ENCODE assay signal across 8 mouse cellular contexts in the genomic region with DNA sequence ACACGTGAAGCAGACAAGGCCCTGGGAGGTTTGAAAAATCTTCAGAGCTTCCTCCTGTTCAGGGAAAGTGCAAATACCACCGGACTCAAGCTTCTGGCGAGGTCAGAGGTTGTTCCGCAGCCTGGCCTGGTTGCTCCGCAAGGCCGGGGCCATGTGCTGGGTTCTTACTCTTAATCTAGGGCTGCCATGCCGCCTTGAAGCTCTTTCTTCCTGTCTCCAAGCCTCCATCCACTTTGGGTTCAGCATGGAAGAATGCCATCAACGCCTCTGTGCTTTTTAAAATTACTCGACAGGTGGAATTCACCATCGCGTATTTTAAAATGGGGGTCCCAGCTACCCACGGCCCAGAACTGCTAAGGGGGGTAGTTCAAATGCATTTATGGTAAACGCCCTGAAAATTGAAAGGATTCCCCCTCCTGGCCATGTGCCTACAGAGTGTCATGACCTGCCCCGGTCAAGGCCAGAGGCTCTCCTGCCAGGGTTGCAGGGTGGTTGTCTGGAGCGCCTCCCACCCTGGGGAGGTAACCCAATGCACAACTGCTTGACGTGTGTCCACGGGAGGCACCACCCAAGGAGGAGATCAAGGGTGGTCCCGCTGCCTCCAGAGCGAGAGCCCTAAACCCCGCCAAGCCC. TPM values are rescaled to one million over a fixed set of nuclear protein-coding genes. Genes with fewer than 3 reads are reported as not detected.
DNase-seq lines count a peak whose midpoint lies in the region; ATAC-seq and TF ChIP-seq lines count a peak whose summit lies in the region.

No protein-coding gene starts in this region.

- no peaks in the 10 kb centered on the region for H3K9me3 ChIP-seq in ES-Bruce4 (replicated peaks; ENCODE audit: control insufficient read depth, insufficient read depth, low read length, poor library complexity, severe bottlenecking)
- no peaks in the 10 kb centered on the region for H3K9me3 ChIP-seq in kidney, embryonic 14.5 days (ENCODE audit: control insufficient read depth, low read length)
- no peaks in the 10 kb centered on the region for H3K9me3 ChIP-seq in midbrain, embryonic 12.5 days

- intact Hi-C loops in heart, adult 2 months (cut with DNase I), result no loop called here

- peaks cover 4% of the 10 kb centered on the region; the same call in 1 of the 2 replicates for H3K4me1 ChIP-seq in heart, adult 2 months (ENCODE audit: control insufficient read depth, insufficient read depth, low read length)
- H3K4me1 ChIP-seq in ES-Bruce4 (ENCODE audit: control insufficient read depth, insufficient read depth, low read length), result no peaks in the 10 kb centered on the region
- peaks cover 27% of the 10 kb centered on the region for H3K4me1 ChIP-seq in kidney, embryonic 14.5 days (ENCODE audit: control insufficient read depth, insufficient read depth, low read length)
- H3K4me1 ChIP-seq in midbrain, embryonic 12.5 days, result peaks cover 33% of the 10 kb centered on the region

- no peak overlapping the region for H3K27ac ChIP-seq in heart, adult 2 months
- H3K27ac ChIP-seq in ES-Bruce4 (ENCODE audit: insufficient read depth, low read length), result peak overlapping the region; percentile 56
- H3K27ac ChIP-seq in kidney, embryonic 14.5 days (ENCODE audit: low read depth, low read length), result peak overlapping the region; percentile 67
- H3K27ac ChIP-seq in midbrain, embryonic 12.5 days (replicated peaks), result peak overlapping the region; percentile 88

- TF ChIP-seq EP300 in heart, adult 2 months (IDR thresholded peaks at IDR 0.05; ENCODE audit: insufficient read depth, low read depth, low read length), result no peak
- no peak for TF ChIP-seq EP300 in ES-Bruce4 (IDR thresholded peaks at IDR 0.05; ENCODE audit: insufficient read depth, low read depth, low read length)

- peak in 1 of 2 experiments; percentile 21 for DNase-seq in heart, adult 2 months
- DNase-seq in heart, adult 8-10 months (ENCODE audit: low spot score), result no peak
- no peak for DNase-seq in ovary, postnatal 10 days (ENCODE audit: low spot score)
- DNase-seq in right cerebral cortex, adult 2 months (ENCODE audit: low spot score in 2 of 2), result no peak

- WGBS in heart, adult 2 months, result 9% methylated on average over 19 of the region's 20 CpGs
- WGBS in kidney, embryonic 14.5 days, result under 1% methylated on average over 20 of the region's 20 CpGs
- 2% methylated on average over 19 of the region's 20 CpGs for WGBS in midbrain, embryonic 12.5 days

- H3K27me3 ChIP-seq in heart, adult 2 months (ENCODE audit: control insufficient read depth, insufficient read depth, low read length), result no peaks in the 10 kb centered on the region; the same call in 1 of the 2 replicates
- no peaks in the 10 kb centered on the region for H3K27me3 ChIP-seq in ES-Bruce4 (ENCODE audit: control insufficient read depth, insufficient read depth, low read length, poor library complexity, severe bottlenecking)
- no peaks in the 10 kb centered on the region for H3K27me3 ChIP-seq in kidney, embryonic 14.5 days (ENCODE audit: control insufficient read depth, insufficient read depth, low read length)
- H3K27me3 ChIP-seq in midbrain, embryonic 12.5 days, result no peaks in the 10 kb centered on the region

- no peaks in the 10 kb centered on the region for H3K79me2 ChIP-seq in heart, adult 2 months (replicated peaks; ENCODE audit: control insufficient read depth, insufficient read depth, low read length)

- no peak for TF ChIP-seq POLR2A in heart, adult 2 months (IDR thresholded peaks at IDR 0.05; ENCODE audit: insufficient read depth, low read depth, low read length)
- peak; percentile 68 for TF ChIP-seq POLR2A in ES-Bruce4 (IDR thresholded peaks at IDR 0.05; ENCODE audit: insufficient read depth, low read length)

- H3K9ac ChIP-seq in heart, adult 2 months (ENCODE audit: low read depth, low read length), result peak overlapping the region; percentile 33
- peak overlapping the region; percentile 84 for H3K9ac ChIP-seq in ES-Bruce4 (ENCODE audit: low read depth, poor library complexity, severe bottlenecking)
- H3K9ac ChIP-seq in kidney, embryonic 14.5 days (ENCODE audit: low read depth, low read length), result peak overlapping the region; percentile 50
- peak overlapping the region; percentile 43; the same call in 1 of the 2 replicates for H3K9ac ChIP-seq in midbrain, embryonic 12.5 days (replicated peaks)

- ATAC-seq in erythroid progenitor cell, adult 5-6 weeks (replicated peaks; ENCODE audit: low FRiP score, poor library complexity, severe bottlenecking), result peak; percentile 64
- ATAC-seq in kidney, embryonic 14.5 days (ENCODE audit: low FRiP score, low TSS enrichment), result peak; percentile 71; the same call in 1 of the 2 replicates
- ATAC-seq in midbrain, embryonic 12.5 days (ENCODE audit: low FRiP score, low read depth), result peak; percentile 70; the same call in 1 of the 2 replicates

- H3K36me3 ChIP-seq in heart, adult 2 months (ENCODE audit: control insufficient read depth, insufficient read depth, low read length), result no peaks in the 10 kb centered on the region
- peaks cover 19% of the 10 kb centered on the region for H3K36me3 ChIP-seq in ES-Bruce4 (ENCODE audit: control insufficient read depth, insufficient read depth, low read length, poor library complexity, severe bottlenecking)
- peaks cover 11% of the 10 kb centered on the region; the same call in 1 of the 2 replicates for H3K36me3 ChIP-seq in kidney, embryonic 14.5 days (ENCODE audit: control insufficient read depth, insufficient read depth, low read length)
- H3K36me3 ChIP-seq in midbrain, embryonic 12.5 days, result peaks cover 14% of the 10 kb centered on the region

- TF ChIP-seq CTCF in heart, adult 2 months (IDR thresholded peaks at IDR 0.05), result no peak
- TF ChIP-seq CTCF in ES-Bruce4 (IDR thresholded peaks at IDR 0.05; ENCODE audit: low read depth, low read length), result no peak

- peak overlapping the region; percentile 87 for H3K4me2 ChIP-seq in kidney, embryonic 14.5 days (replicated peaks; ENCODE audit: low read depth, low read length)
- H3K4me2 ChIP-seq in midbrain, embryonic 12.5 days (replicated peaks), result peak overlapping the region; percentile 87

- H3K4me3 ChIP-seq in heart, adult 2 months, result peak overlapping the region; percentile 65
- peak overlapping the region; percentile 71 for H3K4me3 ChIP-seq in ES-Bruce4 (ENCODE audit: low read depth, low read length)
- H3K4me3 ChIP-seq in kidney, embryonic 14.5 days (ENCODE audit: low read length), result peak overlapping the region; percentile 93
- H3K4me3 ChIP-seq in midbrain, embryonic 12.5 days, result peak overlapping the region; percentile 90

RNA-seq across cellular contexts. Expression of a gene that starts 0.5 kb away (rescaled TPM):
- total RNA-seq in heart, adult 2 months (2021), result 1 to 10 TPM; 1.4 to 4.0 TPM
- polyA plus RNA-seq in heart, adult 2 months (2012; rRNA removed), result 5.2 and 5.4 TPM in 2 replicates
- 1 to 10 TPM; 1.7 to 2.0 (median 1.8) TPM for total RNA-seq in heart, adult 8-10 months (2022)
- polyA plus RNA-seq in ES-Bruce4 (2011; ENCODE audit: insufficient read depth, insufficient read length, low read depth, missing spikeins), result 77.5 and 85.2 TPM in 2 replicates
- 2.2 and 6.7 TPM in 2 replicates for total RNA-seq in erythroid progenitor cell, adult 5-6 weeks (2015; ENCODE audit: low replicate concordance)
- 1.9 and 3.1 TPM in 2 replicates for total RNA-seq in erythroid progenitor cell, adult 5-6 weeks (2017; ENCODE audit: low replicate concordance)
- 21.4 and 29.5 TPM in 2 replicates for polyA plus RNA-seq in kidney, embryonic 14.5 days (2014; fragmentation: Nextera tagmentation; extraction: Ambion mirVana)
- 6.7 and 7.7 TPM in 2 replicates for polyA plus RNA-seq in midbrain, embryonic 12.5 days (2016; fragmentation: Nextera tagmentation; extraction: Ambion mirVana)

RNA-seq across cellular contexts. Expression of a gene that starts 56.7 kb away (rescaled TPM):
- total RNA-seq in heart, adult 2 months (2021), result not detected
- polyA plus RNA-seq in heart, adult 2 months (2012; rRNA removed), result not detected in 2 replicates
- not detected for total RNA-seq in heart, adult 8-10 months (2022)
- polyA plus RNA-seq in ES-Bruce4 (2011; ENCODE audit: insufficient read depth, insufficient read length, low read depth, missing spikeins), result 1.3 and 2.0 TPM in 2 replicates
- not detected in 2 replicates for total RNA-seq in erythroid progenitor cell, adult 5-6 weeks (2015; ENCODE audit: low replicate concordance)
- total RNA-seq in erythroid progenitor cell, adult 5-6 weeks (2017; ENCODE audit: low replicate concordance), result not detected in 2 replicates
- not detected in 2 replicates for polyA plus RNA-seq in kidney, embryonic 14.5 days (2014; fragmentation: Nextera tagmentation; extraction: Ambion mirVana)
- 0.27 and 0.79 TPM in 2 replicates for polyA plus RNA-seq in midbrain, embryonic 12.5 days (2016; fragmentation: Nextera tagmentation; extraction: Ambion mirVana)

Comparison
In these comparisons a context has a peak if more than half of its experiments do, and no peak if none do; other contexts are left out.
1. H3K9ac ChIP-seq: peak in every context shown above with its lines; median percentile 84 in ES-Bruce4; 50 in kidney, embryonic 14.5 days; 43 in midbrain, embryonic 12.5 days; 33 in heart, adult 2 months.